Mouse (Mus musculus) stomach, postnatal 0 days (tissue): Measurements from ENCODE around the gene Myo5a. TPM values are rescaled to one million over a fixed set of nuclear protein-coding genes. Genes with fewer than 3 reads are reported as not detected.
A peak's percentile ranks its signal among the peaks of the same experiment; 100 is the strongest.

ENCODE experiments used
- ATAC-seq: fragments of 200-750 bp; cut with Nextera tagmentation; 2 replicates; pipeline ENCODE4 v1.8.0; 2017; ENCODE audit not compliant: low FRiP score, low TSS enrichment
- DNase-seq: peaks from one replicate; pipeline ENCODE4 v3.0.0-alpha.2; 2016; ENCODE audit warnings: low spot score
- H3K27ac ChIP-seq: fragments of 300-500 bp; sonication (generic); replicated peaks from 2 replicates; pipeline ENCODE4 v1.5.1; 2014; ENCODE audit warnings: mild to moderate bottlenecking, control low read depth
- H3K27me3 ChIP-seq: fragments of 300-500 bp; sonication (generic); 2 replicates; pipeline ENCODE4 v1.6.1; 2014; ENCODE audit warnings: low read length; ENCODE audit not compliant: control insufficient read depth, insufficient read depth
- H3K36me3 ChIP-seq: fragments of 300-500 bp; sonication (generic); 2 replicates; pipeline ENCODE4 v1.6.1; 2014; ENCODE audit warnings: low read length, mixed read lengths; ENCODE audit not compliant: control insufficient read depth, insufficient read depth
- H3K4me1 ChIP-seq: fragments of 300-500 bp; sonication (generic); replicated peaks from 2 replicates; pipeline ENCODE4 v1.6.1; 2014; ENCODE audit warnings: antibody characterized with exemption; ENCODE audit not compliant: control insufficient read depth, insufficient read depth
- H3K4me2 ChIP-seq: fragments of 300-500 bp; sonication (generic); replicated peaks from 2 replicates; pipeline ENCODE4 v1.6.1; 2014; ENCODE audit warnings: low read depth, mild to moderate bottlenecking, control low read depth, moderate library complexity
- H3K4me3 ChIP-seq: fragments of 300-500 bp; sonication (generic); 2 replicates; pipeline ENCODE4 v1.5.1; 2014; ENCODE audit warnings: low read depth, low read length, control low read depth
- H3K9ac ChIP-seq: fragments of 300-500 bp; sonication (generic); 2 replicates; pipeline ENCODE4 v1.6.1; 2014; ENCODE audit warnings: mild to moderate bottlenecking, low read length, control low read depth, mixed read lengths
- H3K9me3 ChIP-seq: fragments of 300-500 bp; sonication (generic); 2 replicates; pipeline ENCODE4 v1.6.1; 2016; ENCODE audit warnings: low read length; ENCODE audit not compliant: control insufficient read depth
- CTCF ChIP-seq: IDR thresholded peaks from 2 replicates; pipeline ENCODE4 v1.5.1; 2016; ENCODE audit warnings: antibody characterized with exemption, low read depth, mild to moderate bottlenecking, moderate library complexity
- EP300 ChIP-seq: optimal IDR thresholded peaks from 2 replicates; pipeline ENCODE3; 2016; ENCODE audit warnings: antibody characterized with exemption
- WGBS: fragments of 180-500 bp; shearing (Covaris S2); extraction: QIAGEN DNeasy Blood & Tissue Kit; methylation state at CpG from one replicate; pipeline ENCODE4 v1.1.7; 2014; 5-methylcytosine and 5-hydroxymethylcytosine counted together
- polyA plus RNA-seq: library from polyadenylated mRNA; unstranded; fragments of >200 nt; fragmentation: Nextera tagmentation; extraction: Ambion mirVana; gene quantifications from 2 replicates; pipeline ENCODE4 v1.2.1, GENCODE M21; 2015

Myo5a gene
- polyA plus RNA-seq, 1 experiment from 2014 or later, result 4.9 TPM

DNA sequence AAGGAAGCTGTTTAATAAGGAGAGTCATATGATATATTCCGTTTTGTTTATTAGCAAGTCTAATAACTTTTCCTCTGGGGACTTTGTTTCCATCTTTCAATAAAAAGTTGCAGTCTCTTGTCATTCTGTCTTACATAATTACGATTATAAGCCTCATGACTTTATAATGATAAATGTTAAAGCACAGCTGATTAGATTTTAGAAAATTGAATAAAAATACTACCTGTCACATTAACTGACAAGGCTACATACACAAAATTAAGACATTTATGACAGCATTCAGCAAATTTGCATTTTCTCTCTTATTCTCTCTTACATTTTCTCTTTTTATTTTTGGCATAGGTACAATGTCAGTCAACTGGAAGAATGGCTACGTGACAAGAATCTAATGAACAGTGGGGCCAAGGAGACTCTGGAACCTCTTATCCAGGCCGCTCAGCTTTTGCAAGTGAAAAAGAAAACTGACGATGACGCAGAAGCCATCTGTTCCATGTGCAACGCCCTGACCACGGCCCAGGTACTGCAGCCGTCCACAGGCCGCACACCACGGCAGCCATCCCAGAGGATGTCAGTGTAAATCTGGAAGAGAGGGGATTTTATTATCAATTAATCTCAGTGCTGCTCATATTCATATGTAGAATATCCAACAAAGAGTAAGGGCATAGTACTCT lies 144.1 kb downstream of the Myo5a start:
- Histone ChIP-seq H3K4me1 (no peaks in the 10 kb centered on the region), H3K9me3 (no peaks in the 10 kb centered on the region), H3K36me3 (no peaks in the 10 kb centered on the region; the same call in 1 of the 2 replicates), H3K27me3 (no peaks in the 10 kb centered on the region), H3K9ac (no peak overlapping the region), H3K27ac (no peak overlapping the region), H3K4me2 (no peak overlapping the region), H3K4me3 (no peak overlapping the region)
- WGBS, result 94% methylated on average over 11 of the region's 11 CpGs
- TF ChIP-seq CTCF (no peak), EP300 (no peak)
- ATAC-seq (no peak), DNase-seq (no peak)

DNA sequence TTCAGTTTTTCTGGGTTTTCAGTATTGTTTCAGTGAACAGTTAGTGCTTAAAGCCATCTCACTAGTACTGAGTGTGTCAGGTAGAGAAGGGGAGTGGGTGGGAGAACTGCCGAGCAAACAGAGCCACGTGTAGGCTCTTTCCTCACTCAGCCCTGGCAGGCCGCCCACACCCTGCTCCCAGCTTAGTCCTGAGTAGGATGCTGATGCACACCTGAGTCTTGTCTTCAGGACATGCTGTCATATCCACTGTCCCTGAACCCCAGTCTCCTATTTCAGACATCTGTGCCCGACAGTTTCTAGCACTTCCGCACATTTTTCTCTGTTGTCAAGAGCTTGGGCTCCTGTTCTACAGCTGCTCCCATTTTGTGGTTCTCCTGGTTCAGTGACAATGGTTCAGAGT lies 149.1 kb downstream of the Myo5a start:
- Histone ChIP-seq H3K27me3 (no peaks in the 10 kb centered on the region), H3K36me3 (no peaks in the 10 kb centered on the region), H3K4me2 (no peak overlapping the region), H3K9ac (no peak overlapping the region), H3K27ac (no peak overlapping the region), H3K4me1 (no peaks in the 10 kb centered on the region), H3K9me3 (no peaks in the 10 kb centered on the region), H3K4me3 (no peak overlapping the region)
- 66% methylated on average over 5 of the region's 5 CpGs for WGBS
- no peak for ATAC-seq
- TF ChIP-seq CTCF, result no peak
- no peak for TF ChIP-seq EP300
- DNase-seq, result no peak

DNA sequence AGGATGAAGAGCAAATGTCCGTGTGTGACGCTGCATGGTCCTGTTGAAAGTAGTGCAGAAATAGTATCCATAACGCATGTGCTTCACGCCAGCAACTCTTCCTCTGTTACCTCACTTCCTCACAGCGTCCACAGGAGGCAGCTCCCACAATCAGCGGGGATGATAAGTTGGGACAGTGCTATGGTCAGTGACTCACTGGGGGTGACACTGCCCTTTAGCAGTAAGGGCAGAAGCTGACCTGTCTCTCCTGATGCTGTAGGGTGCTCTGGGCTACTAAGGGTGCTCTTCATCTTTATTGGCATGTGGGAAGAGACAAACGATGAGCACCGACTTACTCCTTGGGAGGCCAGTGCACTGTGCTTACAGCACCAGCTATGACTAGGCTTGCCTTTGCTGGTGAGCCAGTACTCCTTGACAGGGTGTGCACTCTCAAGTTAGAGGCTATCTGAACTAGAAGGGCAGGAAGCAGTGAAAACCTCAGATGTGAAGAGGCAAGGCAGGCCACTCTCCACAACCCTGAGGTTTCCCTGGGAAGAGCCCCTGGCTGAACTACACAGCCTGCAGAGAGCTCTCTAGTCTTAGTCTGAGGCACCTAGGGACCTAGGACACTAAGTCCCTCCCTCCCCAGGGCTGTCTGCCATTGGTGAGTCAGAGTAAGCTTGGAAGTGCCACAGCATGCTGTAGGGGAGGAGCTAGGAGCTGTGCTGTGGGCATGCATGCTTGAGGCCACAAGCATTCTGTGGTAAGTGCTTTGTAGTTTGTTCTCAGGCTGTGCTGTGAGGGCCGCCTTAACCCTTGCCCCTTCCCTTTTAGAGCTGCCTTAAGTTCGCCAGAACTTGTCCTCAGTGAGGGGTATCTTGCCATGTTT lies 150.8 kb downstream of the Myo5a start:
- no peak overlapping the region for H3K27ac ChIP-seq

DNA sequence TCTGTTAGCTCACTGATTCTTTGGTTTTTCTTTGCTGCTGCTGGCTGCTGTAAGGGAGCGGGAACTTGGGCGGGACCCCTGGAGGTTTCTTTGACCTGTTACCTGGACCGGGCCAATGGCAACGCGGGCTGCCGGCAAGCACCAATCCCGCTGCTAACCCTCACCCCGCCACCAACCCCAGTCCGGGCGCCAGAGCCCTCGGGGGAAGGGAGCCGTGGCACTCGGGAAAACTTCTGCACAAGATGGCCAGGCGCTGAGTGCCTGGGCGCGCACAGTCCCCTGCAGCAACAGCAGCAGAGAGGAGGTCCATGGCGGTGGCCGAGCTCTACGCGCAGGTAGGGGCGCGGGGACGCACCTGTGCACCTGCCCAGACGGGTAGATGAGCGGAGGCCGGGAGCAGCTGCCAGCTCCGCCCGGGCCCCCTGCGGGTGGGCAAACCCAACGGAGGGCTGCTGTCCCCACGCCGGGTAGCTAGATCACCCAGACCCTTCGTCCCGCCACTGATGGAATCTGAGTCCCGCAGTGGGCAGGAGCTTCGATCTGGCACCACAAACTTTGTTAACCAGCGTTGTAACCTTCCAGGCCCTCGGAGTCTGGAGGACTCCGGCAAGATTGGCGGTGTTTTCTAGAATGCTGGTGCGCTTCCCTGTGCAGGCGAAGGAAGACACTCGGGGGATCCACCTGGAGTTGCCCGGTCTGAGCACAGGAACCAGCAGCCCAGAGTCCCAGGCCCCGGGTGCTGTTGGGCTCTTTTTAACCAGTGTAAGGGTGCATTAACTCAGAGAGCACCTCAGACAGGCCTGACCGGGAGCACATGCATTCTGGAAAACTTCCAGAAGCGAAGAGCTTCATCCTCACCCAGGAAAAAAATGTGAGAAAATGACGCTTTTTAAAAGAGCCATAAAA lies 161.3 kb downstream of the Myo5a start, which contains the start of gene Myo5c:
Gene Myo5c (plus strand): TSS at position 180 of the 906 bp plus-strand sequence.
- Histone ChIP-seq H3K36me3 (no peaks in the 10 kb centered on the region), H3K4me2 (peak within 1 kb of the TSS; percentile 61), H3K9me3 (no peaks in the 10 kb centered on the region), H3K9ac (peak within 1 kb of the TSS; percentile 67), H3K27ac (peak within 1 kb of the TSS; percentile 87), H3K4me3 (peak within 1 kb of the TSS; percentile 50), H3K27me3 (0 out of 2 replicates have a peak, but pooled peaks cover 3% of the 10 kb centered on the region), H3K4me1 (no peaks in the 10 kb centered on the region)
- DNase-seq (peak; percentile 89), ATAC-seq (peak; percentile 70)
- 0 out of 2 replicates have a peak, but pooled peaks have one; percentile 5 for TF ChIP-seq CTCF
- TF ChIP-seq EP300, result no peak
- 4% methylated on average over 48 of the region's 48 CpGs for WGBS

More for the DNA sequence above, 150.8 kb downstream of the Myo5a start:
- H3K4me1 ChIP-seq, result no peaks in the 10 kb centered on the region
- no peak overlapping the region for H3K4me3 ChIP-seq
- H3K27me3 ChIP-seq, result no peaks in the 10 kb centered on the region
- H3K9ac ChIP-seq, result no peak overlapping the region
- WGBS, result 66% methylated on average over 10 of the region's 10 CpGs
- no peak overlapping the region for H3K4me2 ChIP-seq
- H3K36me3 ChIP-seq, result no peaks in the 10 kb centered on the region
- TF ChIP-seq CTCF (no peak), EP300 (no peak)
- no peaks in the 10 kb centered on the region for H3K9me3 ChIP-seq
- ATAC-seq, result peak; percentile 87
- peak; percentile 41 for DNase-seq

DNA sequence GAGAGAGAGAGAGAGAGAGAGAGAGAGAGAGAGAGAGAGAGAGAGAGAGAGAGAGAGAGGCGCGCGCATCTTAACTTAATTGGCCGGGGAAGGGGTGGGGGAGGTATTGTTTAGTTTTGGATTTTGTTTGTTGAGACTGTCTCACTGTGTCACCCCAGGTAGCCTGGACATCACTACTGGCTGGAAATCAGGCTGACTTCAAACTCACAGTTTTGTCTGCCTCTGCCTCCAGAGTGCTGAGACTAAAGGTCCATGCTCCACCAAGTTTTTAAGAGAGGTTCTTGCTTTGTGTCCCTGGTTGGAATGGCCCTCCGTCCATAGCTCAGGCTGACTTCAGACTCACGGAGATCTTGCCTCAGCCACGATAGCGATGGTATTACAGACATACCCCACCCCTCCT lies 162.0 kb downstream of the Myo5a start:
- no peak for TF ChIP-seq CTCF
- no peak for TF ChIP-seq EP300
- no peak for ATAC-seq
- peak overlapping the region; percentile 50 for H3K4me3 ChIP-seq

More for the DNA sequence above, 162.0 kb downstream of the Myo5a start:
- Histone ChIP-seq H3K27me3 (0 out of 2 replicates have a peak, but pooled peaks cover 3% of the 10 kb centered on the region), H3K9me3 (no peaks in the 10 kb centered on the region), H3K4me1 (no peaks in the 10 kb centered on the region), H3K36me3 (no peaks in the 10 kb centered on the region), H3K27ac (peak overlapping the region; percentile 87; the same call in 1 of the 2 replicates), H3K9ac (peak overlapping the region; percentile 38; the same call in 1 of the 2 replicates), H3K4me2 (peak overlapping the region; percentile 61)
- DNase-seq, result peak; percentile 15
- WGBS, result 30% methylated on average over 8 of the region's 8 CpGs
